Comparison of ENCODE assay signal across 9 mouse cellular contexts in genomic region chr1:40380111-40380510, GRCm38 (mm10). TPM values are rescaled to one million over a fixed set of nuclear protein-coding genes. Genes with fewer than 3 reads are reported as not detected.
DNase-seq lines count a peak whose midpoint lies in the region; ATAC-seq and TF ChIP-seq lines count a peak whose summit lies in the region.
"Had no signal": no experiment of that assay in that cellular context is flagged by ENCODE, and none has a peak within 500 bp of the region (broad histone marks: within the 10 kb centered on the region; RNA-seq: fewer than 3 reads in every experiment).

No protein-coding gene starts in this region.

- H3K4me1 ChIP-seq in thymus, adult 2 months (replicated peaks; ENCODE audit: control insufficient read depth, insufficient read depth, low read length): peaks cover 9% of the 10 kb centered on the region
- H3K4me1 ChIP-seq: midbrain, embryonic 12.5 days had no signal

- H3K4me3 ChIP-seq in myocyte: no peak overlapping the region
- H3K4me3 ChIP-seq in thymus, adult 2 months (ENCODE audit: control insufficient read depth, insufficient read depth, low read length): no peak overlapping the region
- H3K4me3 ChIP-seq: midbrain, embryonic 12.5 days had no signal

- no peaks in the 10 kb centered on the region for H3K36me3 ChIP-seq in myocyte (ENCODE audit: control insufficient read depth, insufficient read depth)
- no peaks in the 10 kb centered on the region for H3K36me3 ChIP-seq in thymus, adult 2 months (ENCODE audit: control insufficient read depth, insufficient read depth, low read length)
- H3K36me3 ChIP-seq: midbrain, embryonic 12.5 days had no signal

- ATAC-seq in CD4-positive, CD25-positive, alpha-beta regulatory T cell, adult 4 months: peak; percentile 53

- DNase-seq in heart, adult 18-20 months: peak; percentile 59 to 81
- no peak for DNase-seq in heart, postnatal 25 days (ENCODE audit: low spot score)
- peak; percentile 74 for DNase-seq in brain, adult 2 months (ENCODE audit: low read depth, low spot score)
- peak; percentile 67 for DNase-seq in gastrocnemius, postnatal 14 days
- DNase-seq in left cerebral cortex, adult 11 months (ENCODE audit: low spot score): peak; percentile 32
- DNase-seq in thymus, adult 2 months: peak; percentile 73

- 42% methylated on average over 6 of the region's 6 CpGs for WGBS in thymus, adult 2 months

- no peak overlapping the region for H3K27ac ChIP-seq in thymus, adult 2 months (ENCODE audit: control insufficient read depth, insufficient read depth, low read length)
- H3K27ac ChIP-seq: midbrain, embryonic 12.5 days had no signal

- no peak overlapping the region for H3ac ChIP-seq in myocyte (ENCODE audit: control insufficient read depth, insufficient read length)

- no peak for TF ChIP-seq POLR2A in myocyte (IDR thresholded peaks at IDR 0.05; ENCODE audit: insufficient read length, low read depth)
- no peak for TF ChIP-seq POLR2A in thymus, adult 2 months (IDR thresholded peaks at IDR 0.05; ENCODE audit: control insufficient read depth, extremely low read depth, insufficient read depth, low read length, poor library complexity)

- no peaks in the 10 kb centered on the region for H3K79me2 ChIP-seq in myocyte (ENCODE audit: control insufficient read depth, insufficient read depth)

- H3K27me3 ChIP-seq in myocyte (ENCODE audit: control insufficient read depth, insufficient read depth, insufficient read length): no peaks in the 10 kb centered on the region
- no peaks in the 10 kb centered on the region for H3K27me3 ChIP-seq in thymus, adult 2 months (ENCODE audit: control insufficient read depth, insufficient read depth, low read length)

- intact Hi-C loops in heart, postnatal 25 days (cut with DNase I): loop anchor here (2.0 kb wide), 1 partner anchor 163 kb away; no protein-coding TSS in a partner anchor
- intact Hi-C loops in gastrocnemius, postnatal 14 days (cut with DNase I; ENCODE audit: low total_unique reads): loop anchor here (2.0 to 5.0 kb wide), 2 partner anchors 162 to 263 kb away; no protein-coding TSS in a partner anchor

- TF ChIP-seq CTCF in thymus, adult 2 months (IDR thresholded peaks at IDR 0.05; ENCODE audit: borderline replicate concordance, control insufficient read depth, extremely low read depth, insufficient read depth, low read length, poor library complexity): no peak

- no peak overlapping the region for H3K4me2 ChIP-seq in myocyte (ENCODE audit: low read depth)
- H3K4me2 ChIP-seq: midbrain, embryonic 12.5 days had no signal

TF ChIP-seq in myocyte, 11 proteins besides CTCF, POLR2A, EP300 and RAD21:
- TF ChIP-seq POLR2AphosphoS2 (IDR thresholded peaks at IDR 0.05; ENCODE audit: insufficient read length, low read depth) (no peak), CEBPB (IDR thresholded peaks at IDR 0.05; ENCODE audit: insufficient read depth, poor library complexity, severe bottlenecking) (0 out of 2 replicates have a peak, but pooled peaks have one; percentile 3)

RNA-seq across cellular contexts. Expression of gene Il1rl1, which starts 49.3 kb away (rescaled TPM):
- under 1 TPM; 0.75 to 0.99 TPM for total RNA-seq in heart, adult 18-20 months (2021)
- 1 to 10 TPM in 1 of 2 experiments, under 1 TPM in 1; 0.86 to 1.7 TPM for total RNA-seq in heart, postnatal 25 days (2021)
- 10 to 100 TPM in 1 of 2 experiments, 1 to 10 TPM in 1; 9.2 to 11.5 TPM for polyA plus RNA-seq in CD4-positive, CD25-positive, alpha-beta regulatory T cell, adult 4 months (2017; shearing (Covaris generic))
- 1 to 10 TPM; 1.0 to 1.2 TPM for total RNA-seq in gastrocnemius, postnatal 14 days (2021)
- polyA plus RNA-seq in myocyte (2012; fragmentation: generic; extraction: Trizol): 0.10 TPM
- polyA plus RNA-seq in thymus, adult 2 months (2012; rRNA removed): 0.29 and 0.46 TPM in 2 replicates
- polyA plus RNA-seq: midbrain, embryonic 12.5 days had no signal

RNA-seq across cellular contexts. Expression of gene Il1rl2, which starts 55.7 kb away (rescaled TPM):
- total RNA-seq in heart, adult 18-20 months (2021): under 1 TPM; 0.55 to 0.87 TPM
- 1 to 10 TPM; 1.4 to 2.2 TPM for total RNA-seq in heart, postnatal 25 days (2021)
- 1 to 10 TPM; 1.4 to 2.0 TPM for polyA plus RNA-seq in CD4-positive, CD25-positive, alpha-beta regulatory T cell, adult 4 months (2017; shearing (Covaris generic))
- 1 to 10 TPM; 3.0 to 3.4 TPM for total RNA-seq in gastrocnemius, postnatal 14 days (2021)
- not detected for polyA plus RNA-seq in myocyte (2012; fragmentation: generic; extraction: Trizol)
- 5.5 and 7.3 TPM in 2 replicates for polyA plus RNA-seq in thymus, adult 2 months (2012; rRNA removed)
